Mouse (Mus musculus): ENCODE data around the gene Gm7714. TPM values are rescaled to one million over a fixed set of nuclear protein-coding genes. Genes with fewer than 3 reads are reported as not detected.
"Not testable (repeated sequence)": the region's sequence is repeated elsewhere in the genome, so short reads cannot be mapped to it uniquely, and the experiment has no call there.

Gene Gm7714
- not detected in 2 replicates for polyA plus RNA-seq (2012; rRNA removed)

DNA sequence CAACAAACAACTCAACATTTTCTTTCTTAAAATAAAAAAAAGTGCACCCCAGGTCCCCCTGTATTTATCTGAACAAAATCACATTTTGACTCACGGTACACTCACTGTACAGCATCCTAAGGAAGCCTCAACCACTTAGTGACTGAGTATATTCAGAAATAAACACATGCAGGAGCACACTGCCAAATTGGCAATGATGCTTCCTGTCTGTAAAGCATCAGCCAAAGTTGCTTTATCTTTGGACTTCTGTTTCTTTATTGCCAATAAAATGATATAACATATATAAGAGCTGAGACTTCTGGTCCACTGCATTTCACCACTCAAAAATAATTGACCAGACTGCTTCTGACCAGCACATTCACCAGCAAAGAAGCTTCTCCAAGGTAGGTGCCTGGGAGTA, at the start of gene Gm7714:
TSS of gene Gm7714 (plus strand) at position 301 of the 400 bp plus-strand sequence.
- H3K4me1 ChIP-seq (ENCODE audit: control insufficient read depth, insufficient read depth, low read length) = no peaks in the 10 kb centered on the region
- TF ChIP-seq POLR2A (IDR thresholded peaks at IDR 0.05; ENCODE audit: control insufficient read depth, low read depth, low read length) (no peak), CTCF (IDR thresholded peaks at IDR 0.05; ENCODE audit: control insufficient read depth, insufficient read depth, insufficient replicate concordance, low read depth, low read length) (no peak)
- H3K27ac ChIP-seq (ENCODE audit: control insufficient read depth, insufficient read depth, low read depth, low read length) = no peak within 1 kb of the TSS

GRCm38 (mm10) chr5:88256475-88256874, 12.2 kb upstream of the Gm7714 start:
- Histone ChIP-seq H3K4me3 (ENCODE audit: control insufficient read depth, low read depth, low read length) (no peak overlapping the region), H3K27me3 (ENCODE audit: control insufficient read depth, insufficient read depth, low read length) (no peaks in the 10 kb centered on the region), H3K4me1 (ENCODE audit: control insufficient read depth, insufficient read depth, low read length) (no peaks in the 10 kb centered on the region), H3K27ac (ENCODE audit: control insufficient read depth, insufficient read depth, low read depth, low read length) (no peak overlapping the region), H3K36me3 (ENCODE audit: control insufficient read depth, insufficient read depth, low read length) (no peaks in the 10 kb centered on the region)
- TF ChIP-seq POLR2A (IDR thresholded peaks at IDR 0.05; ENCODE audit: control insufficient read depth, low read depth, low read length) = no peak
- no peak for TF ChIP-seq CTCF (IDR thresholded peaks at IDR 0.05; ENCODE audit: control insufficient read depth, insufficient read depth, insufficient replicate concordance, low read depth, low read length)

More for the DNA sequence above, at the start of gene Gm7714:
- H3K36me3 ChIP-seq (ENCODE audit: control insufficient read depth, insufficient read depth, low read length) = no peaks in the 10 kb centered on the region
- H3K27me3 ChIP-seq (ENCODE audit: control insufficient read depth, insufficient read depth, low read length) = no peaks in the 10 kb centered on the region
- H3K4me3 ChIP-seq (ENCODE audit: control insufficient read depth, low read depth, low read length) = no peak within 1 kb of the TSS

- not testable (repeated sequence) for H3K36me3 ChIP-seq (ENCODE audit: control insufficient read depth, insufficient read depth, low read length); H3K4me1 ChIP-seq (ENCODE audit: control insufficient read depth, insufficient read depth, low read length); H3K27me3 ChIP-seq (ENCODE audit: control insufficient read depth, insufficient read depth, low read length); H3K27ac ChIP-seq (ENCODE audit: control insufficient read depth, insufficient read depth, low read depth, low read length); H3K4me3 ChIP-seq (ENCODE audit: control insufficient read depth, low read depth, low read length)
Observed at GRCm38 (mm10) chr5:88311307-88311706, 42.6 kb downstream of the Gm7714 start.

DNA sequence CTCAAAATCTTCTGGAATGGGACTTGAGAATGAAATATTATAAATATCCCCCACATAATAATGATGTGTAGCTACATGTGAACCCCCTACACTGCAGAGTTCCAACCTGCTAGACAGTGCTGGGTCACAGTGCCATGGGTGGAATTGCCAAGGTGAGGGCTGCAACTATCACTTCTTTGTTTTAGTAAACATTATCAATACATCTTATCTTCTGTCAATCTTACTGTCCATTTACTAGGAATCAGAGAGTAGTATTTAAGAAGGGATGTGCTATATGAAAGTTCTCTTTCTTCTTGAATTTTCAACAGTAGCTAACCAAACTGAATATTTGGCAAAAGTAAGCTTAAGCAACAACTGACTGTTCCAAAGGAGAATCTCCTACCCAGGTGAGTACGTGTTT, 48.3 kb downstream of the Gm7714 start, which contains the start of gene Prol1:
TSS of gene Prol1 (plus strand) at position 301 of the 400 bp plus-strand sequence.
- no peak within 1 kb of the TSS for H3K4me3 ChIP-seq (ENCODE audit: control insufficient read depth, low read depth, low read length)
- no peak within 1 kb of the TSS for H3K27ac ChIP-seq (ENCODE audit: control insufficient read depth, insufficient read depth, low read depth, low read length)
- no peaks in the 10 kb centered on the region for H3K4me1 ChIP-seq (ENCODE audit: control insufficient read depth, insufficient read depth, low read length)
- H3K36me3 ChIP-seq (ENCODE audit: control insufficient read depth, insufficient read depth, low read length) = no peaks in the 10 kb centered on the region
- TF ChIP-seq CTCF (IDR thresholded peaks at IDR 0.05; ENCODE audit: control insufficient read depth, insufficient read depth, insufficient replicate concordance, low read depth, low read length) (no peak), POLR2A (IDR thresholded peaks at IDR 0.05; ENCODE audit: control insufficient read depth, low read depth, low read length) (no peak)
- H3K27me3 ChIP-seq (ENCODE audit: control insufficient read depth, insufficient read depth, low read length) = no peaks in the 10 kb centered on the region

Other genes with a start within 250 kb of the Gm7714 start
- not detected in 2 replicates for gene Smr2, start 182.4 kb upstream of the Gm7714 start, polyA plus RNA-seq (2012; rRNA removed)
- not detected in 2 replicates for gene Gm11116, start 157.4 kb upstream of the Gm7714 start, polyA plus RNA-seq (2012; rRNA removed)
- gene Gm11115, start 114.8 kb upstream of the Gm7714 start, polyA plus RNA-seq (2012; rRNA removed) = not detected in 2 replicates
- not detected in 2 replicates for gene Prol1, start 48.4 kb downstream of the Gm7714 start, polyA plus RNA-seq (2012; rRNA removed)
- gene Amtn, start 107.2 kb downstream of the Gm7714 start, polyA plus RNA-seq (2012; rRNA removed) = not detected in 2 replicates
- gene Ambn, start 187.1 kb downstream of the Gm7714 start, polyA plus RNA-seq (2012; rRNA removed) = 0.06 and 0.20 TPM in 2 replicates
- gene Enam, start 219.1 kb downstream of the Gm7714 start, polyA plus RNA-seq (2012; rRNA removed) = not detected in 2 replicates